Comparison of ENCODE assay signal across 7 mouse cellular contexts in genomic region chr1:83075526-83076189, GRCm38 (mm10). TPM values are rescaled to one million over a fixed set of nuclear protein-coding genes. Genes with fewer than 3 reads are reported as not detected.
DNase-seq lines count a peak whose midpoint lies in the region; ATAC-seq lines count a peak whose summit lies in the region.

No protein-coding gene starts in this region.

- no peaks in the 10 kb centered on the region for H3K36me3 ChIP-seq in limb, embryonic 12.5 days
- no peaks in the 10 kb centered on the region for H3K36me3 ChIP-seq in limb, embryonic 10.5 days
- H3K36me3 ChIP-seq in forebrain, embryonic 15.5 days, result no peaks in the 10 kb centered on the region
- no peaks in the 10 kb centered on the region for H3K36me3 ChIP-seq in limb, embryonic 15.5 days
- no peaks in the 10 kb centered on the region for H3K36me3 ChIP-seq in stomach, embryonic 14.5 days (ENCODE audit: control insufficient read depth, insufficient read depth, low read length)

- no peak overlapping the region for H3K9ac ChIP-seq in limb, embryonic 12.5 days (replicated peaks)
- H3K9ac ChIP-seq in forebrain, embryonic 15.5 days (replicated peaks), result no peak overlapping the region
- H3K9ac ChIP-seq in limb, embryonic 15.5 days, result no peak overlapping the region
- H3K9ac ChIP-seq in stomach, embryonic 14.5 days (replicated peaks; ENCODE audit: low read depth, low read length), result no peak overlapping the region

- no peak overlapping the region for H3K27ac ChIP-seq in limb, embryonic 12.5 days
- no peak overlapping the region for H3K27ac ChIP-seq in limb, embryonic 10.5 days
- no peak overlapping the region for H3K27ac ChIP-seq in forebrain, embryonic 15.5 days (replicated peaks)
- no peak overlapping the region for H3K27ac ChIP-seq in limb, embryonic 15.5 days
- H3K27ac ChIP-seq in stomach, embryonic 14.5 days (ENCODE audit: low read length), result no peak overlapping the region

- no peaks in the 10 kb centered on the region for H3K9me3 ChIP-seq in limb, embryonic 12.5 days
- H3K9me3 ChIP-seq in limb, embryonic 10.5 days (replicated peaks), result no peaks in the 10 kb centered on the region
- H3K9me3 ChIP-seq in forebrain, embryonic 15.5 days, result no peaks in the 10 kb centered on the region
- no peaks in the 10 kb centered on the region for H3K9me3 ChIP-seq in limb, embryonic 15.5 days
- no peaks in the 10 kb centered on the region for H3K9me3 ChIP-seq in stomach, embryonic 14.5 days (ENCODE audit: control insufficient read depth, low read depth, low read length)

- no peaks in the 10 kb centered on the region for H3K4me1 ChIP-seq in limb, embryonic 12.5 days (replicated peaks)
- H3K4me1 ChIP-seq in limb, embryonic 10.5 days, result no peaks in the 10 kb centered on the region
- no peaks in the 10 kb centered on the region; the same call in 1 of the 2 replicates for H3K4me1 ChIP-seq in forebrain, embryonic 15.5 days
- H3K4me1 ChIP-seq in limb, embryonic 15.5 days, result no peaks in the 10 kb centered on the region
- H3K4me1 ChIP-seq in stomach, embryonic 14.5 days (ENCODE audit: control insufficient read depth, insufficient read depth, low read length), result no peaks in the 10 kb centered on the region

- no peak for DNase-seq in limb, embryonic 10.5 days (ENCODE audit: low spot score)
- DNase-seq in urinary bladder, postnatal 14 days (ENCODE audit: low spot score), result no peak
- DNase-seq in yolk sac, embryonic 10.5 days (ENCODE audit: low spot score), result no peak

- no peak for ATAC-seq in limb, embryonic 12.5 days (ENCODE audit: insufficient number of reproducible peaks, insufficient read depth, low FRiP score, low TSS enrichment, low read depth)
- ATAC-seq in forebrain, embryonic 15.5 days (replicated peaks), result peak; percentile 72
- no peak for ATAC-seq in limb, embryonic 15.5 days (ENCODE audit: insufficient number of reproducible peaks, low FRiP score, low TSS enrichment, low read depth)
- ATAC-seq in stomach, embryonic 14.5 days (ENCODE audit: insufficient number of reproducible peaks, insufficient read depth, low FRiP score, low read depth), result peak; percentile 33; the same call in 1 of the 2 replicates

- 49% methylated on average over 15 of the region's 15 CpGs for WGBS in limb, embryonic 12.5 days
- WGBS in limb, embryonic 10.5 days, result 53% methylated on average over 15 of the region's 15 CpGs
- WGBS in forebrain, embryonic 15.5 days, result 31% methylated on average over 15 of the region's 15 CpGs
- WGBS in limb, embryonic 15.5 days, result 44% methylated on average over 15 of the region's 15 CpGs
- 37% methylated on average over 15 of the region's 15 CpGs for WGBS in stomach, embryonic 14.5 days

- H3K27me3 ChIP-seq in limb, embryonic 12.5 days, result no peaks in the 10 kb centered on the region
- no peaks in the 10 kb centered on the region for H3K27me3 ChIP-seq in limb, embryonic 10.5 days (ENCODE audit: low read depth, poor library complexity, severe bottlenecking)
- no peaks in the 10 kb centered on the region for H3K27me3 ChIP-seq in forebrain, embryonic 15.5 days
- no peaks in the 10 kb centered on the region for H3K27me3 ChIP-seq in limb, embryonic 15.5 days
- no peaks in the 10 kb centered on the region for H3K27me3 ChIP-seq in stomach, embryonic 14.5 days (ENCODE audit: control insufficient read depth, insufficient read depth, low read length)

- peak overlapping the region; percentile 30; the same call in 1 of the 2 replicates for H3K4me2 ChIP-seq in limb, embryonic 12.5 days
- peak overlapping the region; percentile 37 for H3K4me2 ChIP-seq in forebrain, embryonic 15.5 days (replicated peaks)
- H3K4me2 ChIP-seq in limb, embryonic 15.5 days, result peak overlapping the region; percentile 30
- peak overlapping the region; percentile 25 for H3K4me2 ChIP-seq in stomach, embryonic 14.5 days (replicated peaks; ENCODE audit: low read depth, low read length)

- no peak overlapping the region; the same call in 1 of the 2 replicates for H3K4me3 ChIP-seq in limb, embryonic 12.5 days (replicated peaks)
- H3K4me3 ChIP-seq in limb, embryonic 10.5 days, result no peak overlapping the region
- H3K4me3 ChIP-seq in forebrain, embryonic 15.5 days, result peak overlapping the region; percentile 23
- peak overlapping the region; percentile 27 for H3K4me3 ChIP-seq in limb, embryonic 15.5 days
- H3K4me3 ChIP-seq in stomach, embryonic 14.5 days (ENCODE audit: low read depth, low read length), result peak overlapping the region; percentile 12; the same call in 1 of the 2 replicates

RNA-seq across cellular contexts. Expression of gene Krtap28-13, which starts 14.9 kb away (rescaled TPM):
- polyA plus RNA-seq in limb, embryonic 12.5 days (2016; fragmentation: Nextera tagmentation; extraction: Ambion mirVana), result not detected in 2 replicates
- polyA plus RNA-seq in limb, embryonic 10.5 days (2016; fragmentation: Nextera tagmentation; extraction: Ambion mirVana), result not detected in 2 replicates
- polyA plus RNA-seq in forebrain, embryonic 15.5 days (2015; fragmentation: Nextera tagmentation; extraction: Ambion mirVana), result not detected in 2 replicates
- not detected in 2 replicates for polyA plus RNA-seq in limb, embryonic 15.5 days (2015; fragmentation: Nextera tagmentation; extraction: Ambion mirVana)
- polyA plus RNA-seq in stomach, embryonic 14.5 days (2014; fragmentation: Nextera tagmentation; extraction: Ambion mirVana), result not detected in 2 replicates

RNA-seq across cellular contexts. Expression of gene A030005K14Rik, which starts 16.5 kb away (rescaled TPM):
- not detected in 2 replicates for polyA plus RNA-seq in limb, embryonic 12.5 days (2016; fragmentation: Nextera tagmentation; extraction: Ambion mirVana)
- polyA plus RNA-seq in limb, embryonic 10.5 days (2016; fragmentation: Nextera tagmentation; extraction: Ambion mirVana), result not detected in 2 replicates
- not detected in 2 replicates for polyA plus RNA-seq in forebrain, embryonic 15.5 days (2015; fragmentation: Nextera tagmentation; extraction: Ambion mirVana)
- polyA plus RNA-seq in limb, embryonic 15.5 days (2015; fragmentation: Nextera tagmentation; extraction: Ambion mirVana), result not detected in 2 replicates
- not detected in 2 replicates for polyA plus RNA-seq in stomach, embryonic 14.5 days (2014; fragmentation: Nextera tagmentation; extraction: Ambion mirVana)

RNA-seq across cellular contexts. Expression of gene Gm47969, which starts 30.9 kb away (rescaled TPM):
- not detected in 2 replicates for polyA plus RNA-seq in limb, embryonic 12.5 days (2016; fragmentation: Nextera tagmentation; extraction: Ambion mirVana)
- polyA plus RNA-seq in limb, embryonic 10.5 days (2016; fragmentation: Nextera tagmentation; extraction: Ambion mirVana), result not detected in 2 replicates
- polyA plus RNA-seq in forebrain, embryonic 15.5 days (2015; fragmentation: Nextera tagmentation; extraction: Ambion mirVana), result not detected in 2 replicates
- not detected in 2 replicates for polyA plus RNA-seq in limb, embryonic 15.5 days (2015; fragmentation: Nextera tagmentation; extraction: Ambion mirVana)
- not detected in 2 replicates for polyA plus RNA-seq in stomach, embryonic 14.5 days (2014; fragmentation: Nextera tagmentation; extraction: Ambion mirVana)

RNA-seq across cellular contexts. Expression of gene Krtap28-10, which starts 33.4 kb away (rescaled TPM):
- polyA plus RNA-seq in limb, embryonic 12.5 days (2016; fragmentation: Nextera tagmentation; extraction: Ambion mirVana), result not detected in 2 replicates
- polyA plus RNA-seq in limb, embryonic 10.5 days (2016; fragmentation: Nextera tagmentation; extraction: Ambion mirVana), result not detected in 2 replicates
- polyA plus RNA-seq in forebrain, embryonic 15.5 days (2015; fragmentation: Nextera tagmentation; extraction: Ambion mirVana), result not detected in 2 replicates
- polyA plus RNA-seq in limb, embryonic 15.5 days (2015; fragmentation: Nextera tagmentation; extraction: Ambion mirVana), result not detected in 2 replicates
- not detected in 2 replicates for polyA plus RNA-seq in stomach, embryonic 14.5 days (2014; fragmentation: Nextera tagmentation; extraction: Ambion mirVana)

RNA-seq across cellular contexts. Expression of gene Slc19a3, which starts 37.4 kb away (rescaled TPM):
- polyA plus RNA-seq in limb, embryonic 12.5 days (2016; fragmentation: Nextera tagmentation; extraction: Ambion mirVana), result 0.19 and 0.44 TPM in 2 replicates
- 0.33 and 0.45 TPM in 2 replicates for polyA plus RNA-seq in limb, embryonic 10.5 days (2016; fragmentation: Nextera tagmentation; extraction: Ambion mirVana)
- polyA plus RNA-seq in forebrain, embryonic 15.5 days (2015; fragmentation: Nextera tagmentation; extraction: Ambion mirVana), result 0.55 and 0.81 TPM in 2 replicates
- polyA plus RNA-seq in limb, embryonic 15.5 days (2015; fragmentation: Nextera tagmentation; extraction: Ambion mirVana), result 0.45 and 0.70 TPM in 2 replicates
- polyA plus RNA-seq in stomach, embryonic 14.5 days (2014; fragmentation: Nextera tagmentation; extraction: Ambion mirVana), result 0.56 and 1.1 TPM in 2 replicates

Comparison
In these comparisons a context has a peak if more than half of its experiments do, and no peak if none do; other contexts are left out.
1. H3K4me3 ChIP-seq: peak in forebrain, embryonic 15.5 days (single experiment), limb, embryonic 15.5 days (single experiment) and stomach, embryonic 14.5 days (single experiment); none in limb, embryonic 12.5 days (single experiment) and limb, embryonic 10.5 days (single experiment).
2. ATAC-seq: peak in forebrain, embryonic 15.5 days (single experiment) and stomach, embryonic 14.5 days (single experiment); none in limb, embryonic 12.5 days (single experiment) and limb, embryonic 15.5 days (single experiment).
3. Peak in every context shown above with its lines, with median percentiles within 50 percentile points of each other: H3K4me2 ChIP-seq.